Mouse (Mus musculus): ENCODE measurements around the gene Kdm5b.

Kdm5b gene

GRCm38 (mm10) chr1:134646261-134646962 lies 86.4 kb downstream of the Kdm5b start, which contains the start of gene Syt2:
Syt2 (plus strand) TSS chr1:134646677.
- peak in 1 of 2 experiments; percentile 5 for DNase-seq (ENCODE audit: low spot score in 2 of 2)

- DNase-seq (ENCODE audit: low spot score in 2 of 2): no peak
These were observed 87.0 kb downstream of the Kdm5b start for GRCm38 (mm10) chr1:134646963-134647282.

GRCm38 (mm10) chr1:134647591-134647990 lies 87.6 kb downstream of the Kdm5b start:
- DNase-seq (ENCODE audit: low spot score in 2 of 2): no peak

GRCm38 (mm10) chr1:134650816-134651215 lies 90.8 kb downstream of the Kdm5b start:
- no peak for DNase-seq (ENCODE audit: low spot score in 2 of 2)

GRCm38 (mm10) chr1:134651268-134651850 lies 91.4 kb downstream of the Kdm5b start:
- DNase-seq (ENCODE audit: low spot score in 2 of 2): no peak

GRCm38 (mm10) chr1:134651851-134652398 lies 92.0 kb downstream of the Kdm5b start:
- no peak for DNase-seq (ENCODE audit: low spot score in 2 of 2)

GRCm38 (mm10) chr1:134653603-134654257 lies 93.8 kb downstream of the Kdm5b start:
- DNase-seq (ENCODE audit: low spot score in 2 of 2): no peak

- DNase-seq (ENCODE audit: low spot score in 2 of 2): no peak
These were observed 98.9 kb downstream of the Kdm5b start for GRCm38 (mm10) chr1:134658841-134659240.

- DNase-seq (ENCODE audit: low spot score in 2 of 2): no peak
These were observed 100.2 kb downstream of the Kdm5b start for GRCm38 (mm10) chr1:134660163-134660562.

GRCm38 (mm10) chr1:134671234-134672070 lies 111.5 kb downstream of the Kdm5b start:
- DNase-seq (ENCODE audit: low spot score in 2 of 2): no peak

- DNase-seq (ENCODE audit: low spot score in 2 of 2): peak in 1 of 2 experiments; percentile 24
These were observed 114.3 kb downstream of the Kdm5b start for GRCm38 (mm10) chr1:134674312-134674711.

GRCm38 (mm10) chr1:134679445-134679844 lies 119.5 kb downstream of the Kdm5b start:
- DNase-seq (ENCODE audit: low spot score in 2 of 2): no peak

GRCm38 (mm10) chr1:134680617-134681016 lies 120.6 kb downstream of the Kdm5b start:
- DNase-seq (ENCODE audit: low spot score in 2 of 2): no peak

- no peak for DNase-seq (ENCODE audit: low spot score in 2 of 2)
These were observed 122.5 kb downstream of the Kdm5b start for GRCm38 (mm10) chr1:134682460-134682859.

Data from thymus, postnatal 10 days (tissue).